9 mouse cellular contexts compared by ENCODE assay signal in genomic region chr8:108900541-108900940, GRCm38 (mm10).
DNase-seq lines count a peak whose midpoint lies in the region; ATAC-seq and TF ChIP-seq lines count a peak whose summit lies in the region.
"Had no signal": no experiment of that assay in that cellular context is flagged by ENCODE, and none has a peak within 500 bp of the region (broad histone marks: within the 10 kb centered on the region; RNA-seq: fewer than 3 reads in every experiment).

No protein-coding gene starts in this region.

- TF ChIP-seq POLR2A in thymus, adult 2 months (IDR thresholded peaks at IDR 0.05; ENCODE audit: control insufficient read depth, extremely low read depth, insufficient read depth, low read length, poor library complexity), result no peak

- H3K9ac ChIP-seq in hindbrain, postnatal 0 days (replicated peaks; ENCODE audit: low read length), result no peak overlapping the region
- 0 out of 2 replicates have a peak overlapping the region, but pooled peaks have one; percentile 7 for H3K9ac ChIP-seq in ES-E14 (ENCODE audit: insufficient read depth, low read depth, low read length, poor library complexity, severe bottlenecking)

- no peak for TF ChIP-seq CTCF in hindbrain, postnatal 0 days (IDR thresholded peaks at IDR 0.05; ENCODE audit: low read depth)
- TF ChIP-seq CTCF in thymus, adult 2 months (IDR thresholded peaks at IDR 0.05; ENCODE audit: borderline replicate concordance, control insufficient read depth, extremely low read depth, insufficient read depth, low read length, poor library complexity), result no peak

- no peak overlapping the region for H3K4me2 ChIP-seq in hindbrain, postnatal 0 days (ENCODE audit: low read depth, low read length)

- peak overlapping the region; percentile 9; the same call in 1 of the 2 replicates for H3K4me3 ChIP-seq in hindbrain, embryonic 10.5 days
- no peak overlapping the region for H3K4me3 ChIP-seq in hindbrain, postnatal 0 days (ENCODE audit: low read length)
- no peak overlapping the region for H3K4me3 ChIP-seq in ES-E14 (ENCODE audit: insufficient read depth in 1 of 2, low read depth in 1 of 2, low read length in 2 of 2, poor library complexity in 1 of 2, severe bottlenecking in 1 of 2)
- no peak overlapping the region for H3K4me3 ChIP-seq in thymus, adult 2 months (ENCODE audit: control insufficient read depth, insufficient read depth, low read length)

- in situ Hi-C loops in ES-E14 (cut with MboI; ENCODE audit: low sequenced_read_pairs in 2 of 2, unreplicated experiment in 2 of 2), result no loop called here

- H3K27ac ChIP-seq in hindbrain, embryonic 10.5 days, result peak overlapping the region; percentile 83
- H3K27ac ChIP-seq in hindbrain, postnatal 0 days, result no peak overlapping the region
- H3K27ac ChIP-seq in ES-E14 (ENCODE audit: insufficient read depth, low read depth, low read length, poor library complexity, severe bottlenecking), result no peak overlapping the region
- no peak overlapping the region for H3K27ac ChIP-seq in thymus, adult 2 months (ENCODE audit: control insufficient read depth, insufficient read depth, low read length)

- no peaks in the 10 kb centered on the region for H3K9me3 ChIP-seq in hindbrain, embryonic 10.5 days
- H3K9me3 ChIP-seq in hindbrain, postnatal 0 days (ENCODE audit: low read length), result no peaks in the 10 kb centered on the region
- no peaks in the 10 kb centered on the region for H3K9me3 ChIP-seq in ES-E14 (ENCODE audit: control insufficient read depth, insufficient read depth, low read depth, low read length)

- peaks cover 15% of the 10 kb centered on the region; the same call in 1 of the 2 replicates for H3K27me3 ChIP-seq in hindbrain, embryonic 10.5 days (ENCODE audit: insufficient read depth, poor library complexity, severe bottlenecking)
- H3K27me3 ChIP-seq in hindbrain, postnatal 0 days (ENCODE audit: insufficient read depth, low read length), result no peaks in the 10 kb centered on the region
- H3K27me3 ChIP-seq in thymus, adult 2 months (ENCODE audit: control insufficient read depth, insufficient read depth, low read length), result no peaks in the 10 kb centered on the region

- H3K4me1 ChIP-seq in hindbrain, embryonic 10.5 days (replicated peaks), result peaks cover 99% of the 10 kb centered on the region
- peaks cover 26% of the 10 kb centered on the region for H3K4me1 ChIP-seq in hindbrain, postnatal 0 days (ENCODE audit: insufficient read depth, low read length)
- peaks cover 11 to 24% of the 10 kb centered on the region in 2 experiments for H3K4me1 ChIP-seq in ES-E14 (ENCODE audit: control insufficient read depth in 2 of 2, insufficient read depth in 2 of 2, low read length in 2 of 2, poor library complexity in 1 of 2)
- peaks cover 65% of the 10 kb centered on the region for H3K4me1 ChIP-seq in thymus, adult 2 months (replicated peaks; ENCODE audit: control insufficient read depth, insufficient read depth, low read length)

- H3K36me3 ChIP-seq in hindbrain, embryonic 10.5 days, result 0 out of 2 replicates have a peak, but pooled peaks cover 5% of the 10 kb centered on the region
- H3K36me3 ChIP-seq in hindbrain, postnatal 0 days (ENCODE audit: insufficient read depth, low read length), result no peaks in the 10 kb centered on the region
- no peaks in the 10 kb centered on the region; the same call in 1 of the 2 replicates for H3K36me3 ChIP-seq in ES-E14 (ENCODE audit: control insufficient read depth, insufficient read depth, low read length, poor library complexity, severe bottlenecking)
- H3K36me3 ChIP-seq in thymus, adult 2 months (ENCODE audit: control insufficient read depth, insufficient read depth, low read length), result no peaks in the 10 kb centered on the region

- DNase-seq in hindbrain, embryonic 10.5 days (ENCODE audit: low spot score), result peak; percentile 68
- DNase-seq in hindbrain, postnatal 0 days (ENCODE audit: low spot score), result no peak
- DNase-seq in ES-E14 (ENCODE audit: low read depth, low spot score), result no peak
- peak; percentile 60 for DNase-seq in embryo, embryonic 9.5 days (ENCODE audit: extremely low spot score)
- DNase-seq in kidney, postnatal 4 days, result peak; percentile 27 to 35
- DNase-seq in spleen, adult 18-20 months, result no peak
- no peak for DNase-seq in thymus, adult 2 months
- DNase-seq in c-Kit-positive CD71-positive TER-119-positive erythroid progenitor cells, embryonic 14.5 days (ENCODE audit: low spot score), result no peak
- DNase-seq: right cerebral cortex, postnatal 25 days had no signal

- no peak for ATAC-seq in hindbrain, postnatal 0 days

- 19% methylated on average over 10 of the region's 10 CpGs for WGBS in hindbrain, embryonic 10.5 days
- WGBS in hindbrain, postnatal 0 days, result 19% methylated on average over 10 of the region's 10 CpGs
- 91% methylated on average over 10 of the region's 10 CpGs for WGBS in thymus, adult 2 months

TF ChIP-seq in ES-E14, 5 proteins besides CTCF, POLR2A, EP300 and RAD21:
- TF ChIP-seq CHD2 (IDR thresholded peaks at IDR 0.05; ENCODE audit: low read depth, low read length), result no peak
- no peak for TF ChIP-seq MAFK (IDR thresholded peaks at IDR 0.05; ENCODE audit: insufficient read depth, low read depth, low read length)
- TF ChIP-seq ZC3H11A (IDR thresholded peaks at IDR 0.05; ENCODE audit: borderline replicate concordance, low read depth, low read length), result no peak
- no peak for TF ChIP-seq HCFC1 (IDR thresholded peaks at IDR 0.05; ENCODE audit: borderline replicate concordance, insufficient read depth, low read length)
- TF ChIP-seq ZNF384 (IDR thresholded peaks at IDR 0.05; ENCODE audit: low read depth, low read length), result no peak

Comparison
In these comparisons a context has a peak if more than half of its experiments do, and no peak if none do; other contexts are left out.
1. DNase-seq: peak in hindbrain, embryonic 10.5 days (single experiment), embryo, embryonic 9.5 days (single experiment) and kidney, postnatal 4 days (2 of 2); none in hindbrain, postnatal 0 days (single experiment), ES-E14 (single experiment), spleen, adult 18-20 months (0 of 2), thymus, adult 2 months (single experiment) and c-Kit-positive CD71-positive TER-119-positive erythroid progenitor cells, embryonic 14.5 days (single experiment).